Mouse (Mus musculus) ES-Bruce4 (cell line): ENCODE data around the gene Map6.

Experiments used
- CTCF ChIP-seq: IDR thresholded peaks from one replicate; pipeline ENCODE4 v1.8.1; 2011; ENCODE audit warnings: low read depth, low read length
- EP300 ChIP-seq: IDR thresholded peaks from 2 replicates; pipeline ENCODE4 v1.6.1; 2011; ENCODE audit warnings: low read depth, low read length; ENCODE audit not compliant: insufficient read depth
- POLR2A ChIP-seq: IDR thresholded peaks from one replicate; pipeline ENCODE4 v1.8.1; 2011; ENCODE audit warnings: low read length; ENCODE audit not compliant: insufficient read depth

DNA sequence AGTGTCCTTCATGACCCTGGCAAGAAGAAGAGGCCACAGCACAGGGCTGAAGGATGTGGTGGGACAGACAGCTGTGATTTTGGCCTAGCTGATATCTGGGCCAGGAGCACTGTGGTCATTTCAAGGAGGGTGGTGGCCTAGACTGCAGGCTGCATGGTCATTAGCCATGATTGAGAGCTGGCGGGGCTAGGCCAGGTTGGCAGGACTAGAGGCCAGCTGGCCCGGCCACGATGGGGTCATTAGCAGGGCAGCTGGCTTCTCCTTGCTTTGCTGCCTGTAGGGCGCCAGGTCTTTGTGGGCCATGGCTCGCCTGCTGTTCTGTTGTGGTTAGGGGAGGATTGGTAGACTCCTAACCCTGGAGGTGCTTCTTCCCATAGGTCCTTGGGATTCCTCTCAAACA lies 118.8 kb downstream of the Map6 start:
- no peak for TF ChIP-seq EP300
- no peak for TF ChIP-seq POLR2A
- no peak for TF ChIP-seq CTCF
